Mouse (Mus musculus) stomach, postnatal 0 days (tissue): Measurements from ENCODE around the gene Ryr2. TPM values are rescaled to one million over a fixed set of nuclear protein-coding genes. Genes with fewer than 3 reads are reported as not detected.

Source experiments
- ATAC-seq: fragments of 200-750 bp; cut with Nextera tagmentation; 2 replicates; pipeline ENCODE4 v1.8.0; 2017; ENCODE audit not compliant: low FRiP score, low TSS enrichment
- DNase-seq: peaks from one replicate; pipeline ENCODE4 v3.0.0-alpha.2; 2016; ENCODE audit warnings: low spot score
- H3K27ac ChIP-seq: fragments of 300-500 bp; sonication (generic); replicated peaks from 2 replicates; pipeline ENCODE4 v1.5.1; 2014; ENCODE audit warnings: mild to moderate bottlenecking, control low read depth
- H3K27me3 ChIP-seq: fragments of 300-500 bp; sonication (generic); 2 replicates; pipeline ENCODE4 v1.6.1; 2014; ENCODE audit warnings: low read length; ENCODE audit not compliant: control insufficient read depth, insufficient read depth
- H3K36me3 ChIP-seq: fragments of 300-500 bp; sonication (generic); 2 replicates; pipeline ENCODE4 v1.6.1; 2014; ENCODE audit warnings: low read length, mixed read lengths; ENCODE audit not compliant: control insufficient read depth, insufficient read depth
- H3K4me1 ChIP-seq: fragments of 300-500 bp; sonication (generic); replicated peaks from 2 replicates; pipeline ENCODE4 v1.6.1; 2014; ENCODE audit warnings: antibody characterized with exemption; ENCODE audit not compliant: control insufficient read depth, insufficient read depth
- H3K4me2 ChIP-seq: fragments of 300-500 bp; sonication (generic); replicated peaks from 2 replicates; pipeline ENCODE4 v1.6.1; 2014; ENCODE audit warnings: low read depth, mild to moderate bottlenecking, control low read depth, moderate library complexity
- H3K4me3 ChIP-seq: fragments of 300-500 bp; sonication (generic); 2 replicates; pipeline ENCODE4 v1.5.1; 2014; ENCODE audit warnings: low read depth, low read length, control low read depth
- H3K9ac ChIP-seq: fragments of 300-500 bp; sonication (generic); 2 replicates; pipeline ENCODE4 v1.6.1; 2014; ENCODE audit warnings: mild to moderate bottlenecking, low read length, control low read depth, mixed read lengths
- H3K9me3 ChIP-seq: fragments of 300-500 bp; sonication (generic); 2 replicates; pipeline ENCODE4 v1.6.1; 2016; ENCODE audit warnings: low read length; ENCODE audit not compliant: control insufficient read depth
- CTCF ChIP-seq: IDR thresholded peaks from 2 replicates; pipeline ENCODE4 v1.5.1; 2016; ENCODE audit warnings: antibody characterized with exemption, low read depth, mild to moderate bottlenecking, moderate library complexity
- EP300 ChIP-seq: optimal IDR thresholded peaks from 2 replicates; pipeline ENCODE3; 2016; ENCODE audit warnings: antibody characterized with exemption
- WGBS: fragments of 180-500 bp; shearing (Covaris S2); extraction: QIAGEN DNeasy Blood & Tissue Kit; methylation state at CpG from one replicate; pipeline ENCODE4 v1.1.7; 2014; 5-methylcytosine and 5-hydroxymethylcytosine counted together
- polyA plus RNA-seq: library from polyadenylated mRNA; unstranded; fragments of >200 nt; fragmentation: Nextera tagmentation; extraction: Ambion mirVana; gene quantifications from 2 replicates; pipeline ENCODE4 v1.2.1, GENCODE M21; 2015

Ryr2 gene
- polyA plus RNA-seq, 1 experiment from 2014 or later = 0.61 TPM

GRCm38 (mm10) chr13:11520765-11521164, 586.0 kb downstream of the Ryr2 start:
- Histone ChIP-seq H3K4me1 (no peaks in the 10 kb centered on the region), H3K4me2 (no peak overlapping the region), H3K9me3 (no peaks in the 10 kb centered on the region), H3K27ac (no peak overlapping the region), H3K27me3 (no peaks in the 10 kb centered on the region), H3K9ac (no peak overlapping the region), H3K4me3 (no peak overlapping the region), H3K36me3 (no peaks in the 10 kb centered on the region)
- DNase-seq (no peak), ATAC-seq (no peak)
- 84% methylated on average over 2 of the region's 2 CpGs for WGBS
- TF ChIP-seq CTCF (no peak), EP300 (no peak)

- Histone ChIP-seq H3K4me2 (no peak overlapping the region), H3K4me3 (no peak overlapping the region)
- no peak for ATAC-seq
These were observed 595.1 kb downstream of the Ryr2 start for GRCm38 (mm10) chr13:11511540-11512177.

More at GRCm38 (mm10) chr13:11511540-11512177, 595.1 kb downstream of the Ryr2 start:
- DNase-seq = no peak
- Histone ChIP-seq H3K27me3 (no peaks in the 10 kb centered on the region), H3K9me3 (no peaks in the 10 kb centered on the region), H3K36me3 (no peaks in the 10 kb centered on the region), H3K27ac (no peak overlapping the region), H3K4me1 (no peaks in the 10 kb centered on the region), H3K9ac (no peak overlapping the region)
- TF ChIP-seq EP300 = no peak
- no peak for TF ChIP-seq CTCF
- 58% methylated on average over 2 of the region's 2 CpGs for WGBS

Other genes starting within 250 kb of the Ryr2 start
- 2.2 and 2.9 TPM in 2 replicates for gene Mtr, start 151.2 kb upstream of the Ryr2 start, polyA plus RNA-seq
- 2.3 and 2.8 TPM in 2 replicates for gene Actn2, start 233.8 kb upstream of the Ryr2 start, polyA plus RNA-seq